Mouse (Mus musculus) stomach, postnatal 0 days (tissue): ENCODE results near the gene Stx11.

ENCODE experiments used
- CTCF ChIP-seq: IDR thresholded peaks from 2 replicates; pipeline ENCODE4 v1.5.1; 2016; ENCODE audit warnings: antibody characterized with exemption, low read depth, mild to moderate bottlenecking, moderate library complexity
- EP300 ChIP-seq: optimal IDR thresholded peaks from 2 replicates; pipeline ENCODE3; 2016; ENCODE audit warnings: antibody characterized with exemption

GRCm38 (mm10) chr10:12981071-12981470, 17.0 kb upstream of the Stx11 start:
- TF ChIP-seq CTCF (no peak), EP300 (no peak)
